Mouse (Mus musculus): ENCODE results near the gene Wdfy2. TPM values are rescaled to one million over a fixed set of nuclear protein-coding genes. Genes with fewer than 3 reads are reported as not detected.

Gene Wdfy2
- polyA plus RNA-seq, 1 experiment from 2014 or later = 8.9 TPM

DNA sequence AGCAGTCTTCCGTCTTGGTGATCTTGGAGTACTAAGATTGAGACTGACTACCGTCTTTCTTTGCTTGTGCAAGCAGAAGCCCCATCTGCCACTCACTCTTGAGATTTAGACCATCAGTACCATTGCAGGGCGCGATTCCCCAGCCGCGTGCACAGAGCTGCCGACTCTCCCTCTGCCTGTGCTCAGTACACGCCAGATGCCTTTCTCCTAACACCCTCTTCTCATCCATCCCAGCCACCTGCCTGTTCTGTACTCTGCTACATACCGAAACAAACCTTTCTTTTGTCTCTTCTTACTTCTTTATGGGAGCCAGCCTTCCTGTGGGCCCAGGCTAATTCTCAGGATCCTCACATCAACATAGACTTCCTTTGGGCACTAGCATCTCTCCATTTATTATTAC is 97.9 kb downstream of the Wdfy2 start:
- H3K36me3 ChIP-seq (ENCODE audit: control insufficient read depth, insufficient read depth) = 0 out of 2 replicates have a peak, but pooled peaks cover 3% of the 10 kb centered on the region
- H3K27me3 ChIP-seq (replicated peaks; ENCODE audit: control insufficient read depth, insufficient read depth, low read length) = no peaks in the 10 kb centered on the region
- no peak overlapping the region for H3K27ac ChIP-seq (ENCODE audit: low read length)
- H3K4me2 ChIP-seq (ENCODE audit: low read length) = no peak overlapping the region
- no peaks in the 10 kb centered on the region for H3K4me1 ChIP-seq (replicated peaks; ENCODE audit: control insufficient read depth, insufficient read depth, low read length)
- H3K9ac ChIP-seq (replicated peaks; ENCODE audit: low read depth, low read length) = no peak overlapping the region
- H3K9me3 ChIP-seq (ENCODE audit: control insufficient read depth, low read length) = no peaks in the 10 kb centered on the region
- 86% methylated on average over 9 of the region's 9 CpGs for WGBS
- no peak for ATAC-seq
- no peak overlapping the region for H3K4me3 ChIP-seq (replicated peaks; ENCODE audit: low read length)

DNA sequence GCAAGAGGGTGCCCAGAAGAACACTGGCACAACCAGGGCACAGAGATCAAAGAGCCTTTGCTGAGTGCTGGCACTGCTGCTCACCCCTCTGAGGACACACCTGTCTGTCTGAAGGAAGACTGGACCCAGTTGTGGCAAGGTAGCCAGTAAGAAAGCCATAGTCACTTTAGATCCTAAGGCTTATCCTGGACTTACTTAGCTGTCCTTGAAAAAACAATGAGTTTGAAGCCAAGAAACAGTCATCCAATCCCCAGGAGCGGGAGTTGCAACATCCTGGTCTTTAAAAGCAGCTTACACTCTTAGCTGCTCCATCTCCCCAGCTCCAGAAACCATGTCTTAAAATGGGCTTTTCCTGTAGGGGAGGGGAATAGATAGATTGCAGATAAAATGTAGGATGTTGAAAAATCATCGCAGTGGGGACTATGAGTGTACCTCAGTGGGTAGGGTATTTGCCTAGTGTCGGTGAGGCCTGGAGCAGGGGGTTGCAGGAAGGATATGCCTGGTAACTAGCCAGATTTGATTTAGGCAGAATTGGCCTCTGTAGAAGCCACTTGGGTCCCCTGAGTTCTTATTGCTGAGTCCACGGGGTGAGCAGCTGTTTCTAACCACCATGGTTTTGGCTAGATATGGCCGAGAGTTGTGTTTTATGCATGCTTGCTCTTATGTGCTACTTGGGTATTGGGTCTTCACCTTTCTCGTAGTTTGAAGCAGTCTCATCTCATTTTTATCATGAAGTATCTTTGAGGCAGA is 99.3 kb downstream of the Wdfy2 start:
- Histone ChIP-seq H3K4me1 (replicated peaks; ENCODE audit: control insufficient read depth, insufficient read depth, low read length) (no peaks in the 10 kb centered on the region), H3K4me2 (ENCODE audit: low read length) (no peak overlapping the region), H3K9ac (replicated peaks; ENCODE audit: low read depth, low read length) (no peak overlapping the region), H3K27ac (ENCODE audit: low read length) (no peak overlapping the region), H3K4me3 (replicated peaks; ENCODE audit: low read length) (no peak overlapping the region), H3K27me3 (replicated peaks; ENCODE audit: control insufficient read depth, insufficient read depth, low read length) (no peaks in the 10 kb centered on the region), H3K36me3 (ENCODE audit: control insufficient read depth, insufficient read depth) (0 out of 2 replicates have a peak, but pooled peaks cover 3% of the 10 kb centered on the region), H3K9me3 (ENCODE audit: control insufficient read depth, low read length) (no peaks in the 10 kb centered on the region)
- no peak for ATAC-seq
- WGBS = 93% methylated on average over 6 of the region's 6 CpGs

DNA sequence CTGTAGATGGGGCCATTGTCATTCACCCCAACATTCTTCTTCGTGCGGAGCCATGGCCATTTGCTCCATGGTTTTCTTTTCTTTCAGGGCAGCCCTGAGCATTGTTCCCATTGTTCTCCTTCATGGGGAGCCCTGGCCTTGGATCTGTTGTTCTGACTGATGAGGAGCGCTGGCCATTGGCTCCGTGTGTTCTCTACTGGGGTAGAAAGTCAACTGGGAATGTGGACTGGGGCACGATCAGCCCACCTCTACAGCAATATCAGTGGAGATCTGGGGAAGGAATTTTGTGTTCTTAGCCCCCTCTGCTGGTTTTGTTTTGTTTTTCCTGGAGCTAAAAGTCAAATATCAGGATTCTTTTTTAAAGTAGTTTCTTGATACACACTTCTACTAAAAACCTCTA is 100.2 kb downstream of the Wdfy2 start:
- Histone ChIP-seq H3K27me3 (replicated peaks; ENCODE audit: control insufficient read depth, insufficient read depth, low read length) (no peaks in the 10 kb centered on the region), H3K4me1 (replicated peaks; ENCODE audit: control insufficient read depth, insufficient read depth, low read length) (no peaks in the 10 kb centered on the region), H3K4me2 (ENCODE audit: low read length) (no peak overlapping the region), H3K4me3 (replicated peaks; ENCODE audit: low read length) (no peak overlapping the region), H3K9me3 (ENCODE audit: control insufficient read depth, low read length) (no peaks in the 10 kb centered on the region), H3K27ac (ENCODE audit: low read length) (no peak overlapping the region), H3K36me3 (ENCODE audit: control insufficient read depth, insufficient read depth) (0 out of 2 replicates have a peak, but pooled peaks cover 3% of the 10 kb centered on the region), H3K9ac (replicated peaks; ENCODE audit: low read depth, low read length) (no peak overlapping the region)
- ATAC-seq = no peak
- WGBS = 54% methylated on average over 5 of the region's 5 CpGs

GRCm38 (mm10) chr14:62939435-62939834 is 102.0 kb downstream of the Wdfy2 start:
- no peaks in the 10 kb centered on the region for H3K9me3 ChIP-seq (ENCODE audit: control insufficient read depth, low read length)
- H3K4me3 ChIP-seq (replicated peaks; ENCODE audit: low read length) = no peak overlapping the region
- H3K4me1 ChIP-seq (replicated peaks; ENCODE audit: control insufficient read depth, insufficient read depth, low read length) = no peaks in the 10 kb centered on the region
- H3K27ac ChIP-seq (ENCODE audit: low read length) = no peak overlapping the region
- H3K4me2 ChIP-seq (ENCODE audit: low read length) = no peak overlapping the region
- H3K36me3 ChIP-seq (ENCODE audit: control insufficient read depth, insufficient read depth) = 0 out of 2 replicates have a peak, but pooled peaks cover 3% of the 10 kb centered on the region
- WGBS = 93% methylated on average over 3 of the region's 3 CpGs
- ATAC-seq = no peak
- no peaks in the 10 kb centered on the region for H3K27me3 ChIP-seq (replicated peaks; ENCODE audit: control insufficient read depth, insufficient read depth, low read length)
- H3K9ac ChIP-seq (replicated peaks; ENCODE audit: low read depth, low read length) = no peak overlapping the region

- no peaks in the 10 kb centered on the region for H3K9me3 ChIP-seq (ENCODE audit: control insufficient read depth, low read length)
- 84% methylated on average over 14 of the region's 14 CpGs for WGBS
- H3K9ac ChIP-seq (replicated peaks; ENCODE audit: low read depth, low read length) = no peak overlapping the region
- no peaks in the 10 kb centered on the region for H3K4me1 ChIP-seq (replicated peaks; ENCODE audit: control insufficient read depth, insufficient read depth, low read length)
- H3K4me2 ChIP-seq (ENCODE audit: low read length) = no peak overlapping the region
- H3K27ac ChIP-seq (ENCODE audit: low read length) = no peak overlapping the region
- ATAC-seq = no peak
- peaks cover 7% of the 10 kb centered on the region for H3K36me3 ChIP-seq (ENCODE audit: control insufficient read depth, insufficient read depth)
- H3K4me3 ChIP-seq (replicated peaks; ENCODE audit: low read length) = no peak overlapping the region
- H3K27me3 ChIP-seq (replicated peaks; ENCODE audit: control insufficient read depth, insufficient read depth, low read length) = no peaks in the 10 kb centered on the region
These were observed 103.1 kb downstream of the Wdfy2 start for GRCm38 (mm10) chr14:62940383-62941074.

GRCm38 (mm10) chr14:62946794-62947193 is 109.3 kb downstream of the Wdfy2 start:
- H3K27ac ChIP-seq (ENCODE audit: low read length) = no peak overlapping the region
- no peaks in the 10 kb centered on the region for H3K27me3 ChIP-seq (replicated peaks; ENCODE audit: control insufficient read depth, insufficient read depth, low read length)
- ATAC-seq = no peak
- H3K4me1 ChIP-seq (replicated peaks; ENCODE audit: control insufficient read depth, insufficient read depth, low read length) = no peaks in the 10 kb centered on the region
- no peak overlapping the region for H3K9ac ChIP-seq (replicated peaks; ENCODE audit: low read depth, low read length)
- H3K4me3 ChIP-seq (replicated peaks; ENCODE audit: low read length) = no peak overlapping the region
- 92% methylated on average over 3 of the region's 3 CpGs for WGBS
- no peak overlapping the region for H3K4me2 ChIP-seq (ENCODE audit: low read length)
- H3K36me3 ChIP-seq (ENCODE audit: control insufficient read depth, insufficient read depth) = peaks cover 4% of the 10 kb centered on the region
- no peaks in the 10 kb centered on the region for H3K9me3 ChIP-seq (ENCODE audit: control insufficient read depth, low read length)

DNA sequence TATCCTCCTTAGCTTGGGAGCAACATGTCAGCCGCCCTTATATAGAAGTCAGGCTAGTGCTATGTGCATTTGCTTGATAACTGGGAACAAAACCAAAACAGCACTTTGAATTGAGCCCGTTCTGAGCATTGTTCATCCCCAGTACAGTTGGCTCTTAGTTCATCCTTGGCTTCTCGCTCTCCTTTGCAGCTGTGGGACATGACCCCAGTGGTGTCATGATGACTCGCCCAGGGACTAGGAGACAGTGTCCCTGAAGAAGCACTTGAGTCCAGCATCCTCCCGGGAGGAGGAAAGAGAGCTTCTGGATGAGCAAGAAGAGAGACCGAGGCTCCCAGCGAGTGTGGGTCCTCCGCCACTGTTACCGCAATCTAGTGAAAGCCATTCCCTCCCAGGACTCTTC is 118.6 kb downstream of the Wdfy2 start:
- Histone ChIP-seq H3K9me3 (ENCODE audit: control insufficient read depth, low read length) (no peaks in the 10 kb centered on the region), H3K9ac (replicated peaks; ENCODE audit: low read depth, low read length) (no peak overlapping the region), H3K36me3 (ENCODE audit: control insufficient read depth, insufficient read depth) (peaks cover 12% of the 10 kb centered on the region; the same call in 1 of the 2 replicates), H3K4me2 (ENCODE audit: low read length) (no peak overlapping the region), H3K27ac (ENCODE audit: low read length) (no peak overlapping the region), H3K4me3 (replicated peaks; ENCODE audit: low read length) (no peak overlapping the region), H3K4me1 (replicated peaks; ENCODE audit: control insufficient read depth, insufficient read depth, low read length) (no peaks in the 10 kb centered on the region), H3K27me3 (replicated peaks; ENCODE audit: control insufficient read depth, insufficient read depth, low read length) (no peaks in the 10 kb centered on the region)
- 91% methylated on average over 9 of the region's 9 CpGs for WGBS
- ATAC-seq = no peak

- Histone ChIP-seq H3K27me3 (replicated peaks; ENCODE audit: control insufficient read depth, insufficient read depth, low read length) (no peaks in the 10 kb centered on the region), H3K27ac (ENCODE audit: low read length) (no peak overlapping the region)
- WGBS = 91% methylated on average over 4 of the region's 4 CpGs
These were observed 126.2 kb downstream of the Wdfy2 start for GRCm38 (mm10) chr14:62963632-62964031.

GRCm38 (mm10) chr14:62965342-62965741 is 127.9 kb downstream of the Wdfy2 start:
- no peak for ATAC-seq
- Histone ChIP-seq H3K27me3 (replicated peaks; ENCODE audit: control insufficient read depth, insufficient read depth, low read length) (no peaks in the 10 kb centered on the region), H3K9me3 (ENCODE audit: control insufficient read depth, low read length) (no peaks in the 10 kb centered on the region), H3K27ac (ENCODE audit: low read length) (no peak overlapping the region), H3K4me1 (replicated peaks; ENCODE audit: control insufficient read depth, insufficient read depth, low read length) (0 out of 2 replicates have a peak, but pooled peaks cover 3% of the 10 kb centered on the region), H3K4me3 (replicated peaks; ENCODE audit: low read length) (no peak overlapping the region), H3K4me2 (ENCODE audit: low read length) (no peak overlapping the region), H3K9ac (replicated peaks; ENCODE audit: low read depth, low read length) (no peak overlapping the region), H3K36me3 (ENCODE audit: control insufficient read depth, insufficient read depth) (no peaks in the 10 kb centered on the region)
- 88% methylated on average over 5 of the region's 5 CpGs for WGBS

More at GRCm38 (mm10) chr14:62963632-62964031, 126.2 kb downstream of the Wdfy2 start:
- H3K4me3 ChIP-seq (replicated peaks; ENCODE audit: low read length) = no peak overlapping the region
- 0 out of 2 replicates have a peak, but pooled peaks cover 3% of the 10 kb centered on the region for H3K4me1 ChIP-seq (replicated peaks; ENCODE audit: control insufficient read depth, insufficient read depth, low read length)
- no peaks in the 10 kb centered on the region for H3K9me3 ChIP-seq (ENCODE audit: control insufficient read depth, low read length)
- no peak overlapping the region for H3K9ac ChIP-seq (replicated peaks; ENCODE audit: low read depth, low read length)
- ATAC-seq = no peak
- H3K4me2 ChIP-seq (ENCODE audit: low read length) = no peak overlapping the region
- H3K36me3 ChIP-seq (ENCODE audit: control insufficient read depth, insufficient read depth) = peaks cover 3% of the 10 kb centered on the region; the same call in 1 of the 2 replicates
